Mouse (Mus musculus) spleen, postnatal 10 days (tissue): Measurements from ENCODE around the gene Qtrt1.

Experiments used
- DNase-seq, 2 experiments: peaks; one replicate each; pipeline ENCODE4 v3.0.0; 2021 to 2022; ENCODE audit warnings: low spot score in 2 of 2

Gene Qtrt1

GRCm38 (mm10) chr9:21411669-21412550 lies at the start of gene Qtrt1:
TSS of gene Qtrt1 (plus strand) at chr9:21411837.
- DNase-seq = peak; percentile 73 to 89

GRCm38 (mm10) chr9:21366541-21367220 lies 45.0 kb upstream of the Qtrt1 start:
- DNase-seq = peak; percentile 75 to 89

GRCm38 (mm10) chr9:21367357-21368111 lies 44.1 kb upstream of the Qtrt1 start, which contains the start of gene Ilf3:
TSS of gene Ilf3 (plus strand) at chr9:21367871.
- DNase-seq = peak; percentile 99 to 100

GRCm38 (mm10) chr9:21368131-21368584 lies 43.5 kb upstream of the Qtrt1 start:
- peak; percentile 64 to 87 for DNase-seq

GRCm38 (mm10) chr9:21369080-21369479 lies 42.6 kb upstream of the Qtrt1 start:
- DNase-seq = no peak

GRCm38 (mm10) chr9:21370876-21371275 lies 40.8 kb upstream of the Qtrt1 start:
- DNase-seq = no peak

- no peak for DNase-seq
Measured at GRCm38 (mm10) chr9:21372508-21372907, 39.1 kb upstream of the Qtrt1 start.

GRCm38 (mm10) chr9:21379195-21379594 lies 32.4 kb upstream of the Qtrt1 start:
- DNase-seq = peak in 1 of 2 experiments; percentile 26

- no peak for DNase-seq
Measured at GRCm38 (mm10) chr9:21380868-21381267, 30.8 kb upstream of the Qtrt1 start.

- DNase-seq = no peak
Measured at GRCm38 (mm10) chr9:21383966-21384365, 27.7 kb upstream of the Qtrt1 start.

GRCm38 (mm10) chr9:21392646-21393175 lies 18.9 kb upstream of the Qtrt1 start:
- DNase-seq = no peak

GRCm38 (mm10) chr9:21395692-21396091 lies 15.9 kb upstream of the Qtrt1 start:
- DNase-seq = no peak

GRCm38 (mm10) chr9:21397170-21397569 lies 14.5 kb upstream of the Qtrt1 start:
- DNase-seq = no peak

- no peak for DNase-seq
Measured at GRCm38 (mm10) chr9:21401042-21401441, 10.6 kb upstream of the Qtrt1 start.

- no peak for DNase-seq
Measured at GRCm38 (mm10) chr9:21402764-21403253, 8.8 kb upstream of the Qtrt1 start.

- no peak for DNase-seq
Measured at GRCm38 (mm10) chr9:21403745-21404144, 7.9 kb upstream of the Qtrt1 start.

GRCm38 (mm10) chr9:21405525-21405924 lies 6.1 kb upstream of the Qtrt1 start:
- DNase-seq = no peak

GRCm38 (mm10) chr9:21407951-21408350 lies 3.7 kb upstream of the Qtrt1 start:
- peak in 1 of 2 experiments; percentile 47 for DNase-seq

GRCm38 (mm10) chr9:21408624-21409023 lies 3.0 kb upstream of the Qtrt1 start:
- DNase-seq = no peak

GRCm38 (mm10) chr9:21409592-21410317 lies 1.9 kb upstream of the Qtrt1 start:
- peak; percentile 77 to 89 for DNase-seq

- no peak for DNase-seq
Measured at GRCm38 (mm10) chr9:21417866-21418265, 6.2 kb downstream of the Qtrt1 start.
